Mouse (Mus musculus) yolk sac, embryonic 10.5 days (tissue): ENCODE measurements around the gene Dusp27.

Experiments
- DNase-seq: peaks from one replicate; pipeline ENCODE4 v3.0.0-alpha.2; 2017; ENCODE audit warnings: low spot score

Dusp27 gene

GRCm38 (mm10) chr1:166127719-166128118, at the start of gene Dusp27:
TSS of gene Dusp27 (minus strand) at chr1:166127922.
- peak; percentile 29 for DNase-seq

GRCm38 (mm10) chr1:166173621-166174020, 45.9 kb upstream of the Dusp27 start:
- DNase-seq: no peak

GRCm38 (mm10) chr1:166172992-166173391, 45.3 kb upstream of the Dusp27 start:
- no peak for DNase-seq

GRCm38 (mm10) chr1:166170852-166171251, 43.1 kb upstream of the Dusp27 start:
- no peak for DNase-seq

GRCm38 (mm10) chr1:166169713-166170112, 42.0 kb upstream of the Dusp27 start:
- DNase-seq: no peak

GRCm38 (mm10) chr1:166168017-166168416, 40.3 kb upstream of the Dusp27 start:
- no peak for DNase-seq

- DNase-seq: no peak
These were observed 39.7 kb upstream of the Dusp27 start for GRCm38 (mm10) chr1:166167405-166167804.

GRCm38 (mm10) chr1:166165159-166165558, 37.4 kb upstream of the Dusp27 start:
- no peak for DNase-seq

- DNase-seq: no peak
These were observed 36.9 kb upstream of the Dusp27 start for GRCm38 (mm10) chr1:166164580-166164979.

GRCm38 (mm10) chr1:166160569-166161445, 33.1 kb upstream of the Dusp27 start:
- DNase-seq: peak; percentile 56

- no peak for DNase-seq
These were observed 32.4 kb upstream of the Dusp27 start for GRCm38 (mm10) chr1:166160111-166160510.

GRCm38 (mm10) chr1:166158664-166159063, 30.9 kb upstream of the Dusp27 start:
- DNase-seq: no peak

- no peak for DNase-seq
These were observed 30.0 kb upstream of the Dusp27 start for GRCm38 (mm10) chr1:166157712-166158111.

GRCm38 (mm10) chr1:166155113-166155494, 27.4 kb upstream of the Dusp27 start:
- DNase-seq: no peak

- DNase-seq: peak; percentile 62
These were observed 26.7 kb upstream of the Dusp27 start for GRCm38 (mm10) chr1:166154162-166155112.

- DNase-seq: peak; percentile 68
These were observed 25.8 kb upstream of the Dusp27 start for GRCm38 (mm10) chr1:166153351-166154120.

- DNase-seq: no peak
These were observed 24.3 kb upstream of the Dusp27 start for GRCm38 (mm10) chr1:166152034-166152433.

GRCm38 (mm10) chr1:166151341-166151740, 23.6 kb upstream of the Dusp27 start:
- no peak for DNase-seq

- no peak for DNase-seq
These were observed 22.3 kb upstream of the Dusp27 start for GRCm38 (mm10) chr1:166150035-166150434.

GRCm38 (mm10) chr1:166149441-166149840, 21.7 kb upstream of the Dusp27 start:
- no peak for DNase-seq

GRCm38 (mm10) chr1:166147657-166148056, 19.9 kb upstream of the Dusp27 start:
- no peak for DNase-seq

GRCm38 (mm10) chr1:166146626-166147025, 18.9 kb upstream of the Dusp27 start:
- no peak for DNase-seq
